Mouse (Mus musculus) limb, embryonic 14.5 days (tissue): ENCODE data around the gene Bfsp1. TPM values are rescaled to one million over a fixed set of nuclear protein-coding genes. Genes with fewer than 3 reads are reported as not detected.

Experiments used
- ATAC-seq: fragments of 200-750 bp; cut with Nextera tagmentation; 2 replicates; pipeline ENCODE4 v1.8.0; 2017; ENCODE audit warnings: low read depth, moderate number of reproducible peaks, moderate TSS enrichment; ENCODE audit not compliant: low FRiP score
- DNase-seq: peaks from one replicate; pipeline ENCODE4 v3.0.0-alpha.2; 2015; ENCODE audit warnings: low spot score
- H3K27ac ChIP-seq: fragments of 300-500 bp; sonication (generic); replicated peaks from 2 replicates; pipeline ENCODE4 v1.5.1; 2014; ENCODE audit warnings: low read depth, mild to moderate bottlenecking, low read length, moderate library complexity, mixed read lengths
- H3K27me3 ChIP-seq: fragments of 300-500 bp; sonication (generic); 2 replicates; pipeline ENCODE4 v1.6.1; 2014; ENCODE audit warnings: low read length, mixed read lengths; ENCODE audit not compliant: control insufficient read depth, insufficient read depth
- H3K36me3 ChIP-seq: fragments of 300-500 bp; sonication (generic); 2 replicates; pipeline ENCODE4 v1.6.1; 2014; ENCODE audit warnings: mild to moderate bottlenecking, low read length, moderate library complexity, mixed read lengths; ENCODE audit not compliant: control insufficient read depth, insufficient read depth
- H3K4me1 ChIP-seq: fragments of 300-500 bp; sonication (generic); 2 replicates; pipeline ENCODE4 v1.6.1; 2014; ENCODE audit warnings: antibody characterized with exemption, low read length, mixed read lengths; ENCODE audit not compliant: control insufficient read depth, insufficient read depth
- H3K4me2 ChIP-seq: fragments of 300-500 bp; sonication (generic); replicated peaks from 2 replicates; pipeline ENCODE4 v1.6.1; 2014; ENCODE audit warnings: low read depth, mild to moderate bottlenecking, low read length, moderate library complexity; ENCODE audit not compliant: severe bottlenecking
- H3K4me3 ChIP-seq: fragments of 300-500 bp; sonication (generic); replicated peaks from 2 replicates; pipeline ENCODE4 v1.5.1; 2014; ENCODE audit warnings: low read length
- H3K9ac ChIP-seq: fragments of 300-500 bp; sonication (generic); 2 replicates; pipeline ENCODE4 v1.6.1; 2014; ENCODE audit warnings: mild to moderate bottlenecking, low read depth, low read length, moderate library complexity; ENCODE audit not compliant: severe bottlenecking
- H3K9me3 ChIP-seq: fragments of 300-500 bp; sonication (generic); 2 replicates; pipeline ENCODE4 v1.6.1; 2016; ENCODE audit warnings: low read length; ENCODE audit not compliant: control insufficient read depth
- POLR2A ChIP-seq: fragments of 200-500 bp; IDR thresholded peaks from 2 replicates; pipeline ENCODE4 v1.8.0; 2012; ENCODE audit warnings: inconsistent platforms, mild to moderate bottlenecking, moderate library complexity, borderline replicate concordance; ENCODE audit not compliant: insufficient read depth, insufficient read length; ENCODE audit errors: extremely low read depth
- WGBS: fragments of 180-500 bp; shearing (Covaris S2); extraction: QIAGEN DNeasy Blood & Tissue Kit; methylation state at CpG from one replicate; pipeline ENCODE4 v1.1.7; 2014; 5-methylcytosine and 5-hydroxymethylcytosine counted together
- polyA plus RNA-seq, 2 experiments: library from polyadenylated mRNA; depleted of rRNA in 1 of 2; stranded (reverse) in 1 of 2; unstranded in 1 of 2; fragments of >200 nt; fragmentation: Nextera tagmentation in 1 of 2; extraction: Ambion mirVana in 1 of 2; gene quantifications; 2 replicates each; pipeline versions ENCODE4 v1.2.1 to v1.2.3; 2012 to 2014

Bfsp1 gene
- polyA plus RNA-seq, 2 experiments, result 2.2 to 3.1 TPM

DNA sequence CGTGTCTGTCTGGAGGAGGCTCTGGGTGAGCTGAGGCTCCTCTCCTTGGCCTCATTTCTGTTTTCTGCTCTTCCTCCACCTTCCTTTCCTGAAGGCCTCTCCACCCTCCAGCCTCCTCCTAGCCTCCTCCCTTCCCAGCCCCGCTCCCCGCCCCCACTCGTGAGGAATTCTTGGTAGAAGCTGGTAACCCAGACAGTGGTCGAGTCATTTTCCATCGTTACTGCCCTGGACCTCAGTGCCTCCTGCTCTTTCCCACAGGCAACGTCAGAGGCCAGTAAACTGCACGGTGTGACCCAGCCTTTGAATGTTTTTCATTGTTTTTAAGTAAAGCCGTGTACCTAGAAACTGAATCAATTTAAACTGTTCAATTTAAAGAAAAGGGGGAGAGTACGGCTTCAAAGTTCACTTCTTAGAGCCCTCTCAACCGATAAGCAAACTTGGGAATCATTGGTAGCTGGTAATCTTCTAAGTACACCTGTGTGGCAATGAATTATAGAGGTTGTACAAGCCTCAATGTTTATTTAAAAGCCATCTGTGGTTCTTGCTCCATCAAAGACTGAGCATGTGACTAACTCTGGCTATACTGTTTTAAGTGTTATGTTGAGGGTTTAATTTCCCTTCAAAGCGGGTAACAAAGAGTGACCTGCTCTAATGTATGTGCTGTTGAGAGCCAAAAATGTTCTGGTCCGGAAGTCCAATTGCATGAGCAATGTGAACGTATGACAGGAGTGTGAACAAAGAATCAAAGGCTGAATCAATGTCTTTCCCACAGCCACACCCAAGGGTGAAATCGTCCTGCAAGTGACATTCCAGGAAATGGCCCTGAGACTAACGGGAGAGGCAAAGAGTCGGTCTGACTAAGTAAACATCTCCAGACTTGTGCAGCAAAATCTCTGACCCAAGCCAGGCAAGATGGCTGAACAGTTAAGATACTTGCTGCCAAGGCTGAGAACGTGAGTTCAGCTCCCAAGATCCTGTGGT lies 10.4 kb downstream of the Bfsp1 start:
- Histone ChIP-seq H3K4me1 (0 out of 2 replicates have a peak, but pooled peaks cover 4% of the 10 kb centered on the region), H3K4me2 (no peak overlapping the region), H3K9me3 (no peaks in the 10 kb centered on the region), H3K36me3 (no peaks in the 10 kb centered on the region), H3K27ac (no peak overlapping the region), H3K4me3 (no peak overlapping the region), H3K9ac (no peak overlapping the region), H3K27me3 (no peaks in the 10 kb centered on the region)
- no peak for ATAC-seq
- 46% methylated on average over 18 of the region's 18 CpGs for WGBS
- TF ChIP-seq POLR2A, result no peak
- no peak for DNase-seq

DNA sequence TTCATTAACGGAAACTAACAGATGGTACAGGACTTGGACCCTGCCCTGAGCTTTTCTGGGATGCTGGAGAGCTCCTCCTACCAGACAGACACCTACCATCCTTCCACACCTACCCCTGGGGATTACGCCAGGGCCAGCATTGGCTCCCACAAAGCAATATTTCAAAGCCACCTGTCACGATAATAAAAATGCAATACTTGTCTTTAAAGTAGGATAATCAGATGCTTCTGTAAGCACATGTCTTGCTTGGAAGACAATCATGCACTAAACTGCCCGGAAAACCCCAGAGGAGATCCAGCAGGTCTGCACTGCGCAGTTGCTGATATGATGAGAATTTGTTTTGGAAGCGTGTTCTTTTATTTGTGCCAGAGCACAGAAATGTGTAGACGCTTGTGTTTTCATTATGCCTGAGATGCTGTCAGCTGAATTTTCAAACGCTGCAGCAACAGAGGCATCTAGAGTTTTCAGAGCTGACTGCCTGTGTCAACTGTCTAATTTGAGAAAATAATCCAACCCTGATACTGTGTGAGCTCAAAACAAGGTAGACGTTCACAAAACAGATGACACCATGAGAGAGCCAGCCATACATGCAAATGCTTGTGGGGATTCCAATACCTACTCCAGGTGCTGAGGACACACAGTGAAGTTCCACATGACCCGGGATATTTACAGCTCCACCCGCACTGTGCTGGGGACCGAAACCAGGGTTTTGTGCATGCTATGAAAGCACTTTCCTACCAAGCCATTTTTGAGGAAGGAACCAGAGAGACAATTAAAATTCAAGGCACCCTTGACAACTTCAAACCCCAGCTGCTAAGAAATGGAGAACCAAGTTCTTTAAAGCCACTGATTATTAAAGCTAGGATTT lies 11.4 kb downstream of the Bfsp1 start:
- 0 out of 2 replicates have a peak, but pooled peaks cover 4% of the 10 kb centered on the region for H3K4me1 ChIP-seq
- DNase-seq (no peak), ATAC-seq (no peak)
- no peak overlapping the region for H3K27ac ChIP-seq
- H3K4me2 ChIP-seq, result no peak overlapping the region
- H3K4me3 ChIP-seq, result no peak overlapping the region
- no peaks in the 10 kb centered on the region for H3K36me3 ChIP-seq
- TF ChIP-seq POLR2A, result no peak
- H3K9ac ChIP-seq, result no peak overlapping the region
- H3K27me3 ChIP-seq, result no peaks in the 10 kb centered on the region
- WGBS, result 80% methylated on average over 12 of the region's 12 CpGs
- H3K9me3 ChIP-seq, result no peaks in the 10 kb centered on the region

GRCm38 (mm10) chr2:143847291-143847690 lies 15.7 kb downstream of the Bfsp1 start:
- no peak for TF ChIP-seq POLR2A
- Histone ChIP-seq H3K27me3 (no peaks in the 10 kb centered on the region), H3K4me1 (0 out of 2 replicates have a peak, but pooled peaks cover 2% of the 10 kb centered on the region), H3K9ac (no peak overlapping the region), H3K27ac (no peak overlapping the region), H3K9me3 (no peaks in the 10 kb centered on the region), H3K36me3 (no peaks in the 10 kb centered on the region), H3K4me3 (no peak overlapping the region), H3K4me2 (no peak overlapping the region)
- DNase-seq (no peak), ATAC-seq (no peak)
- WGBS, result 62% methylated on average over 3 of the region's 3 CpGs

DNA sequence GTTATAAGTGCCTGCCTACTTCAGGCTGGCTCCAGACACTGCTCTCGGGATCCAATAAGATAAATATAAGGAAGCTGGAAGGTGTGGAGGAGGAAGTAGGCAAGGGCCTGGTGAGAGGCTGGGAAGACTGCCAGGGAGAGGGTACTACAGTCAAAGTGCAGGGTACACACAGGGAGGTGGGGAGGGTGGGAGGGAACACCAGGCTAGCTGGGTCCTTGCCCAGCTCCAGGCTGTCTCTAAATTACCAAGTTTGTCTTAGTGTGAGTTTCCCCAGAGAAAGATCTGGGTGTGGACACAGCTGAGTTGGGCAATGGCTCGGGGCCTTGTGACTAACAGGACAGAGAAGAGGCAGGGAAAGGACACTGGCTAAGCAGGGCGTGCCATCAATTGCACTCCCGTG lies 16.2 kb downstream of the Bfsp1 start:
- ATAC-seq (no peak), DNase-seq (no peak)
- Histone ChIP-seq H3K27me3 (no peaks in the 10 kb centered on the region), H3K4me1 (no peaks in the 10 kb centered on the region), H3K9ac (no peak overlapping the region), H3K27ac (no peak overlapping the region), H3K4me3 (no peak overlapping the region), H3K9me3 (no peaks in the 10 kb centered on the region), H3K36me3 (no peaks in the 10 kb centered on the region), H3K4me2 (no peak overlapping the region)
- no peak for TF ChIP-seq POLR2A
- WGBS, result 79% methylated on average over 4 of the region's 4 CpGs

DNA sequence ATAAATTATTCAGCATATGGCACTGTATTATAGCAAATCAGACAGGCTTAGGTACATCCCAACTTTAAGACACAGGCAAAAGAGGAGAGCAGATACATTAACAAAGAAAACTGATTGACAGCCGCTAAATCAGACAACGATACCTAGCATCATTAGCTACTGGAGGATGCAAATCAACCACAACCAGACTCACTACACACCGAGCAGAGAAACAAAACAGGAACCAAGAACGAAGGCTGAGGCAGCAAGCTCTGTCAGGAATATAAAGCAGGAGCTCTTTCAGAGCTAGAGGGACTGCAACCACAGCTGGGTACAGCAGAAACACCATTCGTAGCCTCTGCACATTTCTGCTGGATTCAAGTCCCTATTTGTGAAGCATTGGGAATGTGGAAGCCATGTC lies 18.2 kb downstream of the Bfsp1 start:
- no peaks in the 10 kb centered on the region for H3K4me1 ChIP-seq
- H3K27ac ChIP-seq, result no peak overlapping the region
- H3K4me3 ChIP-seq, result no peak overlapping the region
- DNase-seq (no peak), ATAC-seq (no peak)
- no peaks in the 10 kb centered on the region for H3K36me3 ChIP-seq
- WGBS, result 81% methylated on average over 5 of the region's 5 CpGs
- no peak for TF ChIP-seq POLR2A
- H3K27me3 ChIP-seq, result no peaks in the 10 kb centered on the region
- no peak overlapping the region for H3K4me2 ChIP-seq
- H3K9ac ChIP-seq, result no peak overlapping the region
- H3K9me3 ChIP-seq, result no peaks in the 10 kb centered on the region
